Mouse (Mus musculus) olfactory bulb, adult 2 months (tissue): Measurements from ENCODE around the gene Cd302.

Source experiments
- CTCF ChIP-seq: fragments of 200-500 bp; IDR thresholded peaks from 2 replicates; pipeline ENCODE4 v1.5.1; 2012; ENCODE audit warnings: low read depth, mild to moderate bottlenecking, low read length, moderate library complexity; ENCODE audit not compliant: insufficient read depth
- POLR2A ChIP-seq: fragments of 200-500 bp; IDR thresholded peaks from 2 replicates; pipeline ENCODE4 v1.6.1; 2012; ENCODE audit warnings: mild to moderate bottlenecking, low read depth, low read length, moderate library complexity; ENCODE audit not compliant: insufficient read depth

- TF ChIP-seq CTCF (no peak), POLR2A (no peak)
These were observed 7.1 kb upstream of the Cd302 start for GRCm38 (mm10) chr2:60291381-60291780.
